Mouse (Mus musculus): ENCODE measurements around the gene Nploc4. TPM values are rescaled to one million over a fixed set of nuclear protein-coding genes. Genes with fewer than 3 reads are reported as not detected.
"Not testable (repeated sequence)": the region's sequence is repeated elsewhere in the genome, so short reads cannot be mapped to it uniquely, and the experiment has no call there.

The Nploc4 gene
- total RNA-seq, 2 experiments from 2014 or later, result 53.0 to 59.3 TPM

DNA sequence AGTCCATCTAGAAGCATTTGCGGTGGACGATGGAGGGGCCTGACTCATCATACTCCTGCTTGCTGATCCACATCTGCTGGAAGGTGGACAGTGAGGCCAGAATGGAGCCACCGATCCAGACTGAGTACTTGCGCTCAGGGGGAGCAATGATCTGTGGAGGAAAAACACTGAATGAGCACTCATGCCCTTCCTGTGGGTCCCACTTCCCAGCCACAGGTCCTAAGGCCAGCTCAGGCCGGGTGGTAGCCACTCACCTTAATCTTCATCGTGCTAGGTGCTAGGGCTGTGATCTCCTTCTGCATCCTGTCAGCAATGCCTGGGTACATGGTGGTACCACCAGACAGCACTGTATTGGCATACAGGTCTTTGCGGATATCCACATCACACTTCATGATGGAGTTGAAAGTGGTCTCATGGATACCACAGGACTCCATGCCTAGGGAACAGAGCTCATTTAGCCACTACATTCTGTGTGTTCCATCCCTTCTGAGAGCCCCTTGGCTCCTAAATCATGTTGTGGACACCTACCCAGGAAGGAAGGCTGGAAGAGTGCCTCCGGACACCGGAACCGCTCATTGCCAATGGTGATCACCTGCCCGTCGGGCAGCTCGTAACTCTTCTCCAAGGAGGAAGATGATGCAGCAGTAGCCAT is 91.0 kb downstream of the Nploc4 start:
- not testable (repeated sequence) for DNase-seq (ENCODE audit: low spot score)
- intact Hi-C loops (cut with DNase I), result loop anchor here (5.0 kb wide), 1 partner anchor 109 kb away; no protein-coding TSS in a partner anchor

- intact Hi-C loops (cut with DNase I), result loop anchor here (5.0 kb wide), 1 partner anchor 108 kb away; no protein-coding TSS in a partner anchor
Measured at GRCm38 (mm10) chr11:120345067-120345681, 92.3 kb downstream of the Nploc4 start.

DNA sequence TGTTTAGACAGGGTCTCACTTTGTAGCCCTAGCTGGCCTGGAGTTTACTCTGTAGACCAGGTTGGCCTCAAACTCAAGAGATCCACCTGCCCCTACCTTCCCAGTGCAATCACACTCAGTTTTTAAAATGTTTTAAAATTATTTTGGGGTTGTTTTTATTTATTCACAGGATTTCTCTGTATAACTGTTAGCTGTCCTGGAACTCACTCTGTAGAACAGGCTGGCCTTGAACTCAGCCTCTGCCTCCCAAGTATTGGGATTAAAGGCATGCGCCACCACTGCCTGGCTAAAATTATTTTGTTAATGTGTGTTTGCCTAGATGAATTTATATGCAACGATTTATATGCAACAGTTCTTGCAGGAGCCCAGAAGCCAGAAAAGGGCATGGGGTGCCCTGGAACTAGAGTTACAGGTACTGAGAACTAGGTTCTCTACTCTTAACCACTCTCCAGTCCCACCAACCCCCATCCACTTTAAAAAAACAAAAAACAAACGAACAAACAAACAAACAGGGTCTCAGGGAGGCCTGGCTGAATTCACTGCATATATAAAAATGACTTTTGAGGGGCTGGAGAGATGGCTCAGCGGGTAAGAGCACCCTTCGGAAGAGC is 93.1 kb downstream of the Nploc4 start:
- DNase-seq (ENCODE audit: low spot score), result no peak
- intact Hi-C loops (cut with DNase I), result no loop called here

More at GRCm38 (mm10) chr11:120345067-120345681, 92.3 kb downstream of the Nploc4 start:
- no peak for DNase-seq (ENCODE audit: low spot score)

- DNase-seq (ENCODE audit: low spot score), result no peak
- intact Hi-C loops (cut with DNase I), result no loop called here
Measured at GRCm38 (mm10) chr11:120343519-120344309, 93.8 kb downstream of the Nploc4 start.

- no peak for DNase-seq (ENCODE audit: low spot score)
Measured at GRCm38 (mm10) chr11:120342656-120343160, 94.8 kb downstream of the Nploc4 start.

DNA sequence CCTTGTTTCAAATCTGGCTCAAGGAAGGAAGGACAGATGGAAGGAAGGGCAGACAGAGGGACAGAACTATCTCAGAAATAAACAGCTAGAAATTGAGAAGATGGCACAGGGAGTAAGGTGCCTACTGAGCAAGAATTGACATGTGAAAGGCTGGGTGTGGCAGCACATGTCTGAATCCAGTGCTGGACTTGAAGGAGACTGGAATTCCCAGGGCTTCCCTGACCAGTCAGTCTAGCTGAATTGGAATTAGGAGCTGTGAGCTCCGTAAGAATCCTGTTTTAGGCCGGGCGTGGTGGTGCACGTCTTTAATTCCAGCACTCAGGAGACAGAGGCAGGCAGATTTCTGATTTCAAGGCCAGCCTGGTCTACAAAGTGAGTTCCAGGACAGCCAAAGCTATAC is 95.8 kb downstream of the Nploc4 start:
- intact Hi-C loops (cut with DNase I), result no loop called here
- no peak for DNase-seq (ENCODE audit: low spot score)

More at GRCm38 (mm10) chr11:120342656-120343160, 94.8 kb downstream of the Nploc4 start:
- intact Hi-C loops (cut with DNase I), result no loop called here

DNA sequence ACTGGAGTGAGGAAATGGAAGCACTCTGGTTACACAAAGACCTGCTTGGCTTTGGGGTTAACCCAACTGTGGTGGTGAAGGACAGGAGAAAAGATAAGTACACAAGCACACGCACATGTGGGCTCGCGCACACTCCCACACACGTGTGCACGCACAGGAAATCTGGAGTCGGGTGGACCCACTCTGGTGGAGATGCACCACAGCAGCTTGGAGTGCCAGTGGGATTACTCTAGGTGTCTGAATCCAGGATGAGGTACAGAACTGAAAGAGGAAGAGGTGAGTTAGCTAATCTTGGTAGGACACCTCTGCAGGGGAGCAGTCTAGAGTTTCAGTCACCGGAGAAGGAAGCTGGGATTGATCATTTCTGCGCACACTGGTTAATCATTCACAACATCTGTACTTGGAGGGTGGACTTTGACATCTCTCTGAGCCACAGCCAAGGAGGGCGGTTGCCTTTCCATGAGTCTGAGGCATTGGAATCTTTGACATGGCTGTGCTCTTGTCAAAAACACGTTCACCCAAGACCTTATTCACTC is 97.5 kb downstream of the Nploc4 start:
- intact Hi-C loops (cut with DNase I), result no loop called here

DNA sequence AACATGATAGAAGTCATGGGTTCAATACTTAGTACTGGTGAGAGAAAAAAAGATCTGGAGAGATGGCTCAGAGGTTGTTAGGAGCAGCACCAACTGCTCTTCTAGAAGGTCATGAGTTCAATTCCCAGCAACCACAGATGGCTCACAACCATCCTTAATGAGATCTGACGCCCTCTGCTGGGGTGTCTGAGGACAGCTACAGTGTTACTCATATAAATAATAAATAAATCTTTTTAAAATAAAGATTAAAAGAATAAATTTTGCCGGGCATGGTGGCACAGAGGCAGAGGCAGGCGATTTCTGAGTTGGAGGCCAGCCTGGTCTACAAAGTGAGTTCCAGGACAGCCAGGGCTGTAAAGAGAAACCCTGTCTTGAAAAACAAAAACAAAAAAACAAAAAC is 98.7 kb downstream of the Nploc4 start:
- no peak for DNase-seq (ENCODE audit: low spot score)
- intact Hi-C loops (cut with DNase I), result no loop called here

More for the DNA sequence above, 97.5 kb downstream of the Nploc4 start:
- no peak for DNase-seq (ENCODE audit: low spot score)

GRCm38 (mm10) chr11:120337447-120337846 is 100.1 kb downstream of the Nploc4 start:
- intact Hi-C loops (cut with DNase I), result no loop called here
- DNase-seq (ENCODE audit: low spot score), result no peak

DNA sequence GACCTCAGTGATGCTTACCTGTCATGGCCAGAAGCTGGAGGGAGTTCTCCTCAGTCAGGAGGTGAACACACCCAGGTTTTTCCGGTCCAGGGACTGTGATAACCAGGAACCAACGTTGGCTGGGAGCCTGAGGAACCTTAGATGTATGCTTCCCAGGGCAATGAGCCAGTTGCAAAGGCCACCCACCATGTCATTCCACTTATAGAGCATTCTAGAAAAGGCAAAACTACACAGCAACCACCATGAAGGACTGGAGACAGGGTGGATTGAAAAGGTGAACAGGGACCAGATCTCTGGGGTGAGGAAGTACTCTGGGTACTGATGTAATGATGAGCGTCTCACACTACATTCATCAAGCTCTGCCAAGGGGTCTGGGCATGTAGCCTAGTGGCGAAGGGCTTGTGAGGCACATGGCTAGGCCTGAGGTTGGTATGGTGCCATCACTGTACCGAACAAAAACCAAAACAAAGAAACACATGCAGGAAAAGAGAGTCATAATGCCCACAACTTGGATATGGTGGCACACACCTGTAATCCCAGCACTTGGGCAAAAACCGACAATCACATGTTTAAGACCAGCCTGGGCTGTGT is 102.0 kb downstream of the Nploc4 start:
- intact Hi-C loops (cut with DNase I), result no loop called here
- no peak for DNase-seq (ENCODE audit: low spot score)

Small RNAs within 50 kb of the gene (microRNA-seq; reads per million reads assigned to microRNA genes)
- gene Gm23419 (not detected), gene Mir6935 (not detected)

Other genes starting within 250 kb of the Nploc4 start
- 1 to 10 TPM; 7.8 to 8.3 TPM for gene Bahcc1, start 204.8 kb downstream of the Nploc4 start, total RNA-seq (2021)
- gene Actg1, start 89.2 kb downstream of the Nploc4 start, total RNA-seq (2021), result 100 to 1,000 TPM; 282 to 346 TPM
- not detected for gene Fscn2, start 76.2 kb downstream of the Nploc4 start, total RNA-seq (2021)
- 10 to 100 TPM; 15.2 to 15.3 TPM for gene Faap100, start 58.9 kb downstream of the Nploc4 start, total RNA-seq (2021)
- gene Tspan10, start 4.9 kb upstream of the Nploc4 start, total RNA-seq (2021), result 1 to 10 TPM; 1.4 to 1.6 TPM
- gene Pde6g, start 15.8 kb upstream of the Nploc4 start, total RNA-seq (2021), result under 1 TPM; 0.47 to 0.84 TPM
- gene Oxld1, start 20.4 kb upstream of the Nploc4 start, total RNA-seq (2021), result 10 to 100 TPM; 53.7 to 56.4 TPM
- 1 to 10 TPM; 7.9 to 8.9 TPM for gene Ccdc137, start 20.4 kb upstream of the Nploc4 start, total RNA-seq (2021)
- 10 to 100 TPM; 10.5 to 10.6 TPM for gene Arl16, start 29.9 kb upstream of the Nploc4 start, total RNA-seq (2021)
- 100 to 1,000 TPM; 253 to 263 TPM for gene Mrpl12, start 46.9 kb upstream of the Nploc4 start, total RNA-seq (2021)
- gene Slc25a10, start 54.1 kb upstream of the Nploc4 start, total RNA-seq (2021), result 10 to 100 TPM; 13.1 to 14.8 TPM
- 1 to 10 TPM; 1.3 to 1.5 TPM for gene Gcgr, start 93.0 kb upstream of the Nploc4 start, total RNA-seq (2021)
- gene Mcrip1, start 112.0 kb upstream of the Nploc4 start, total RNA-seq (2021), result 10 to 100 TPM; 44.1 to 46.9 TPM
- gene Ppp1r27, start 113.4 kb upstream of the Nploc4 start, total RNA-seq (2021), result not detected
- 100 to 1,000 TPM; 228 to 255 TPM for gene P4hb, start 135.5 kb upstream of the Nploc4 start, total RNA-seq (2021)
- gene Arhgdia, start 143.9 kb upstream of the Nploc4 start, total RNA-seq (2021), result 100 to 1,000 TPM; 142 to 158 TPM
- 10 to 100 TPM; 49.3 to 52.6 TPM for gene Alyref, start 160.7 kb upstream of the Nploc4 start, total RNA-seq (2021)
- 10 to 100 TPM; 82.6 to 90.3 TPM for gene Anapc11, start 160.7 kb upstream of the Nploc4 start, total RNA-seq (2021)
- not detected for gene Npb, start 170.8 kb upstream of the Nploc4 start, total RNA-seq (2021)
- 10 to 100 TPM; 54.2 to 59.3 TPM for gene Pcyt2, start 180.2 kb upstream of the Nploc4 start, total RNA-seq (2021)
- gene Sirt7, start 187.5 kb upstream of the Nploc4 start, total RNA-seq (2021), result 1 to 10 TPM; 7.7 to 8.3 TPM
- gene Mafg, start 195.9 kb upstream of the Nploc4 start, total RNA-seq (2021), result 10 to 100 TPM; 38.7 to 42.1 TPM
- gene Pycr1, start 206.1 kb upstream of the Nploc4 start, total RNA-seq (2021), result 1 to 10 TPM; 1.6 to 2.3 TPM
- 10 to 100 TPM; 78.3 to 78.8 TPM for gene Myadml2, start 210.4 kb upstream of the Nploc4 start, total RNA-seq (2021)
- gene Notum, start 223.5 kb upstream of the Nploc4 start, total RNA-seq (2021), result under 1 TPM in 1 of 2 experiments, not detected in 1; 0.20 TPM
- gene Aspscr1, start 235.3 kb upstream of the Nploc4 start, total RNA-seq (2021), result 10 to 100 TPM; 33.0 to 33.9 TPM